Mouse (Mus musculus): ENCODE measurements at regions not wholly inside any gene's neighbourhood (a gene's known extent, or its start where the extent isn't known, plus 50 kb on each side); places are given as distances from the start of the nearest gene placed in this dataset.

DNA sequence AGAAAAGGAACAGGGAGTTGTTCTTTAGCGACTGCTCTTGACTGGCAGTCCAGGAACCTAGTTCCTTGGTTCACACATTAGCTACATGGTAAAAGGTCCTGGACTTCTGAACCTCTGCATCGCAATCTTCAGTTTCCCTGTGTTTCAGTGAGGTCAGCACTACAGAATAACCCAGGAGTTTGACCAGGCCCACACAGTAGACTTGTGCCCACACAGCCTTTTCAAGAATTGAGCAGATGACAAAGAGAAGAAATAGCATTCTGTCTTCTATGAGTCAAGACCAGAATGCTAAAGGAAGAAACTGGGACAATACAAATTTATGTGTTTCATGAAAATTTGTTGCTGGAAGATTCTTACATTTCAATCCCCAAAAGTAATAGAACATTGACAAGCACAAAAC is 1162.7 kb upstream of the Slc39a10 start:
- intact Hi-C loops (cut with DNase I), result no loop called here

DNA sequence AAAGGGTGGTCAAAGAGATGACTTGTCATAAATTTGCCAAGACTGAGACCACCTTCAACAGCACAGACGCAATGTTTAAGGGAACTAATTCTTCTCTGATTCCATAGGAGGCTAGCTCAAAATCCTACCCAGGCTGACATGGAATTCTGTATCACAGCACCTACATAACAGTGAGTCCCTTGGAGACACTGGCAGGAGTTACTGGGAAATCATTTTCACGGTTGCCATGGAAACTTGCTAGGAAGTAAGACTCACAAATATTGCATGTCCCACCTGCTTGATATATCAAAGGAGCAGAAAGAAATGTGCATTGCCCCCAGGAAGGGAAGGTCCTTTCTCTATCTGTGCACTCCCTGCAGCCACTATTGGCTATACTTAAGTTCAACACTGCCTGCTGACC is 1139.0 kb upstream of the Slc39a10 start:
- intact Hi-C loops (cut with DNase I), result no loop called here
- no peak for DNase-seq (ENCODE audit: low spot score in 2 of 2)

More for the DNA sequence above, 1162.7 kb upstream of the Slc39a10 start:
- DNase-seq (ENCODE audit: low spot score in 2 of 2), result peak; percentile 5 to 21

Data from left cerebral cortex, postnatal 36 days (tissue).